Mouse (Mus musculus) T-cell, adult 66 days (primary cell): ENCODE measurements around the gene Gm10720. TPM values are rescaled to one million over a fixed set of nuclear protein-coding genes. Genes with fewer than 3 reads are reported as not detected.

Experiments
- total RNA-seq, 2 experiments: library from RNA; stranded (reverse); gene quantifications; 3 replicates in 1 of 2; 4 replicates in 1 of 2; pipeline ENCODE4 v1.2.4; 2023

Gm10720 gene
- total RNA-seq = not detected

GRCm38 (mm10) chr9:3015354-3015753, at the start of gene Gm10720:
Gene Gm10720 (plus strand): TSS chr9:3015654.

GRCm38 (mm10) chr9:3000445-3000972, 14.9 kb upstream of the Gm10720 start, which contains the start of gene Gm10722:
Gene Gm10722 (plus strand): TSS chr9:3000922.

GRCm38 (mm10) chr9:3002794-3003396, 12.6 kb upstream of the Gm10720 start, which contains the start of gene Gm11168:
Gene Gm11168 (plus strand): TSS chr9:3003346.

GRCm38 (mm10) chr9:3012733-3013279, 2.6 kb upstream of the Gm10720 start, which contains the start of gene Gm10721:
Gene Gm10721 (plus strand): TSS chr9:3013140.

GRCm38 (mm10) chr9:3017108-3017507, 1.7 kb downstream of the Gm10720 start, which contains the start of gene Gm10719:
Gene Gm10719 (plus strand): TSS chr9:3017408.

GRCm38 (mm10) chr9:3023312-3023984, 8.0 kb downstream of the Gm10720 start, which contains the start of gene Gm10718:
Gene Gm10718 (plus strand): TSS chr9:3023547.

GRCm38 (mm10) chr9:3024912-3025467, 9.5 kb downstream of the Gm10720 start, which contains the start of gene Gm10717:
Gene Gm10717 (plus strand): TSS chr9:3025417.

GRCm38 (mm10) chr9:3034299-3034698, 18.8 kb downstream of the Gm10720 start, which contains the start of gene Gm17535:
Gene Gm17535 (plus strand): TSS chr9:3034599.

GRCm38 (mm10) chr9:3036577-3036976, 21.1 kb downstream of the Gm10720 start, which contains the start of gene Gm10715:
Gene Gm10715 (plus strand): TSS chr9:3036877.

Other genes starting within 250 kb of the Gm10720 start
- 1 to 10 TPM in 1 of 2 experiments, not detected in 1; 1.8 TPM for gene Gm10722, start 14.7 kb upstream of the Gm10720 start, total RNA-seq
- gene Gm11168, start 12.3 kb upstream of the Gm10720 start, total RNA-seq = not detected
- gene Gm10721, start 2.5 kb upstream of the Gm10720 start, total RNA-seq = 1 to 10 TPM; 3.4 to 4.6 TPM
- gene Gm10719, start 1.8 kb downstream of the Gm10720 start, total RNA-seq = 1 to 10 TPM; 5.9 to 9.8 TPM
- gene Gm10718, start 7.9 kb downstream of the Gm10720 start, total RNA-seq = 10 to 100 TPM in 1 of 2 experiments, 1 to 10 TPM in 1; 6.6 to 11.2 TPM
- gene Gm10717, start 9.8 kb downstream of the Gm10720 start, total RNA-seq = 1 to 10 TPM; 1.9 to 3.1 TPM
- gene Gm17535, start 18.9 kb downstream of the Gm10720 start, total RNA-seq = not detected
- not detected for gene Gm10715, start 21.2 kb downstream of the Gm10720 start, total RNA-seq